Mouse (Mus musculus) heart, embryonic 11.5 days (tissue): ENCODE measurements at regions not wholly inside any gene's neighbourhood (a gene's known extent, or its start where the extent isn't known, plus 50 kb on each side); places are given as distances from the start of the nearest gene placed in this dataset.

Source experiments
- ATAC-seq: fragments of 200-750 bp; cut with Nextera tagmentation; replicated peaks from 2 replicates; pipeline ENCODE4 v1.8.0; 2017; ENCODE audit warnings: moderate library complexity; ENCODE audit not compliant: insufficient number of reproducible peaks, low FRiP score, low TSS enrichment
- H3K27ac ChIP-seq: fragments of 300-500 bp; sonication (generic); 2 replicates; pipeline ENCODE4 v1.5.1; 2014; ENCODE audit warnings: mild to moderate bottlenecking, low read depth, low read length
- H3K27me3 ChIP-seq: fragments of 300-500 bp; sonication (generic); 2 replicates; pipeline ENCODE4 v1.6.1; 2014; ENCODE audit warnings: mild to moderate bottlenecking, low read length, mixed read lengths; ENCODE audit not compliant: control insufficient read depth, insufficient read depth
- H3K36me3 ChIP-seq: fragments of 300-500 bp; sonication (generic); 2 replicates; pipeline ENCODE4 v1.6.1; 2014; ENCODE audit warnings: mild to moderate bottlenecking, low read length, moderate library complexity, mixed read lengths; ENCODE audit not compliant: control insufficient read depth, insufficient read depth
- H3K4me1 ChIP-seq: fragments of 300-500 bp; sonication (generic); 2 replicates; pipeline ENCODE4 v1.6.1; 2014; ENCODE audit warnings: low read length; ENCODE audit not compliant: control insufficient read depth, insufficient read depth
- H3K4me2 ChIP-seq: fragments of 300-500 bp; sonication (generic); 2 replicates; pipeline ENCODE4 v1.6.1; 2014; ENCODE audit warnings: mild to moderate bottlenecking, moderate library complexity
- H3K4me3 ChIP-seq: fragments of 300-500 bp; sonication (generic); 2 replicates; pipeline ENCODE4 v1.5.1; 2014; ENCODE audit warnings: low read depth, low read length
- H3K9ac ChIP-seq: fragments of 300-500 bp; sonication (generic); 2 replicates; pipeline ENCODE4 v1.6.1; 2014; ENCODE audit warnings: mild to moderate bottlenecking, low read depth, low read length, moderate library complexity
- H3K9me3 ChIP-seq: fragments of 300-500 bp; sonication (generic); replicated peaks from 2 replicates; pipeline ENCODE4 v1.6.1; 2016; ENCODE audit warnings: low read length; ENCODE audit not compliant: control insufficient read depth
- WGBS: fragments of 180-500 bp; shearing (Covaris S2); extraction: QIAGEN DNeasy Blood & Tissue Kit; methylation state at CpG from one replicate; pipeline ENCODE4 v1.1.7; 2014; ENCODE audit not compliant: insufficient replicate concordance; 5-methylcytosine and 5-hydroxymethylcytosine counted together

DNA sequence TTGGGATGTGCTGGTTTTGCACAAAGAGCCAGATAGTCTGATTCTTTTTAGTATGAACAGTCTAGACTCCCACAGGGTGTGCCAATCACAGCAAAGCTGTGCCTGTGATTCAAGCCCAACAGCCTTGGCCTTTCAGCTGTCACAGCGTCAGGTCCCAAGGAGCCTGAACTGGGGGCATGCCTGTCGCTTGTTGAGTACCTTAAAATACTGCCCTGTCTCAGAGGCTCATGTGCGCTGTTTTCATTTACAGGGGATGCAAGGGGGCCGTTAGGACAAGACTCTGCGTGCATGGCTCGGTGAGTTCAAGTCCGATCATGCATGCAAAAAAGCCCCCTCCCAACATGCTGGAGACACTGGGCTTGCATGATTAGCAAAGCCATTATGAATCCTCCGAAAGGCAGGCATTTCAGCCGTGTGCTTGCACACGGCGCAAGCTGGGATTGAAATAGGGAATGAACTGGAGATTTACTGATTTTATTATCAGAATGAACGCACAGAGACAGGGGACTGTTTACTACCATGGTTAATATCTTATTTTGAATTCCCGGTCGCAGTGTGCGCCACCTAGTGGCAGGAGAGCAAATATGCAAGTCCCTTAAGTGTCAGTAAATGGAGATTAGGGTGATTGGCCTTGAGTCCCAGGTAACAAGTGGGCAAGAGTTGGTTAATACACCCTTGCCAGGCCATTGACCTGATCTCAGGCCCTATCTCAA lies 332.8 kb upstream of the Camk1g start:
- Histone ChIP-seq H3K4me2 (peak overlapping the region; percentile 50), H3K4me1 (peaks cover 3% of the 10 kb centered on the region), H3K27me3 (no peaks in the 10 kb centered on the region), H3K27ac (no peak overlapping the region), H3K9me3 (no peaks in the 10 kb centered on the region), H3K4me3 (no peak overlapping the region), H3K9ac (no peak overlapping the region), H3K36me3 (no peaks in the 10 kb centered on the region)
- ATAC-seq: no peak
- 30% methylated on average over 15 of the region's 15 CpGs for WGBS

DNA sequence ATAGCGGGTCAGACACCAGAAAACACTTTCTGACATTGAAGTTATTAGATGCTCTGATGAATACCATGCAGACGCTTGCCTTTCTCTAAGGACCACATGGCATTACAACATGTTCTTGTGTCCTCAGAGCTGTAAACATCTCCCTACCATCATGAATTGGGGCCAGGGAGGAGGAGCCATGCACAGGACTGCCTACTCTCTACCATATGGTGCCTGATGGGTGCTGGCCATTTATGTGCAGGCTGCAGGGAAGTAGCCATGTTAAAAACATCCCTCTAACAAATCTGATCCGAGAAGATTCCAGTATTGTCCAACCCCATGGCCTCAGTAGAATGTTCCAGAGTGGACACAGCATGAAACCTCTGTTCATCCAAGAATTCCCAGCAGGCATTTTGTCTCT lies 330.1 kb upstream of the Camk1g start:
- Histone ChIP-seq H3K9ac (no peak overlapping the region), H3K27ac (no peak overlapping the region), H3K27me3 (no peaks in the 10 kb centered on the region), H3K36me3 (no peaks in the 10 kb centered on the region), H3K4me2 (no peak overlapping the region), H3K4me1 (peaks cover 3% of the 10 kb centered on the region), H3K9me3 (no peaks in the 10 kb centered on the region), H3K4me3 (no peak overlapping the region)
- WGBS: 83% methylated on average over 3 of the region's 3 CpGs
- no peak for ATAC-seq

- Histone ChIP-seq H3K27ac (no peak overlapping the region), H3K9ac (no peak overlapping the region), H3K4me3 (no peak overlapping the region), H3K27me3 (no peaks in the 10 kb centered on the region), H3K36me3 (no peaks in the 10 kb centered on the region), H3K9me3 (0 out of 2 replicates have a peak, but pooled peaks cover 2% of the 10 kb centered on the region), H3K4me2 (no peak overlapping the region), H3K4me1 (peaks cover 3% of the 10 kb centered on the region)
- WGBS: 16% methylated on average over 7 of the region's 7 CpGs
- no peak for ATAC-seq
Measured at GRCm38 (mm10) chr1:193698603-193699266, 328.6 kb upstream of the Camk1g start.

- 0 out of 2 replicates have a peak, but pooled peaks cover 2% of the 10 kb centered on the region for H3K9me3 ChIP-seq
- no peak overlapping the region for H3K27ac ChIP-seq
- H3K36me3 ChIP-seq: no peaks in the 10 kb centered on the region
- ATAC-seq: no peak; the same call in 1 of the 2 replicates
- WGBS: 67% methylated on average over 3 of the region's 3 CpGs
- H3K9ac ChIP-seq: no peak overlapping the region
- H3K4me2 ChIP-seq: no peak overlapping the region
- peaks cover 2% of the 10 kb centered on the region for H3K4me1 ChIP-seq
- no peak overlapping the region for H3K4me3 ChIP-seq
- no peaks in the 10 kb centered on the region for H3K27me3 ChIP-seq
Measured at GRCm38 (mm10) chr1:193697857-193698256, 327.8 kb upstream of the Camk1g start.

DNA sequence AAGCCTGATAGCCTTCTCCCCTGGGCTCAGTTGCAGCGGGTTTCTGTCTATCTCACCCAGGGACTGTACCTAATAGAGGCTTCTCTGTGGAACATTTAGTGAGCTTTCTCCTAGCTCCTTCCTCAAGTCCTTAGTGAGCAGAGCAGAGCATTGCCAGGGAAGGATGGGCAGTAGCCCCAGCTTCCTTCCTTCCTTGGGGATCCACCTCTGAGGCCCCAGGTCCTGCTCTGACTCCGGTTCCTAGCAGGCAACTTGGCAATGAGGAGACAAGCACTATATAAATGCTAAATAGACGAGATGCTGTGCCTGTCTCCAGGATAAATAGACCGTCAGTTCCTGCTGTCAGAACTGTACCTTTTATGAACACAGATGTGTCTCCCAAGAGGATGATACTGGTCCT lies 326.9 kb upstream of the Camk1g start:
- 56% methylated on average over 4 of the region's 4 CpGs for WGBS
- Histone ChIP-seq H3K4me2 (no peak overlapping the region), H3K27me3 (no peaks in the 10 kb centered on the region), H3K4me1 (no peaks in the 10 kb centered on the region), H3K27ac (no peak overlapping the region), H3K36me3 (no peaks in the 10 kb centered on the region), H3K4me3 (no peak overlapping the region), H3K9ac (no peak overlapping the region), H3K9me3 (0 out of 2 replicates have a peak, but pooled peaks cover 2% of the 10 kb centered on the region)
- ATAC-seq: no peak

DNA sequence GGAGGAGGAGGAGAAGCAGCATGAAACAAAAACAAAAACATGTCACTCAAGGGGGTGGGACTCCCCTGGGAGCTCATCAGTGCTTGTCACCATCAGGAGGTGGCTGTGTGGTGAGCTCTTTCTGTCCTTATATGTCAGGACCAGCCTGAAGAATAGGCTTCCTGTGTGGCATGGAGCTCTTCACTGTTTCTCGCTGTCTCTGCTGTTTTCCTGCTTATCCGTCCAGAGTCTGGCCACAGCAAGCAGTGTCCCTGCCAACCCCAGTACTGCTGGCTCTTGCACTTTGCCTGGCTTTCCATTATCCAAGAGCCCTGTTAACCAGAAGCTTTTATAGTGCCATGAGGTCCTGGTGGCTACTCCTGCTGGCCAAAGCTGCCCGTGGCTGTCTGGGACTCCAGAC lies 322.9 kb upstream of the Camk1g start:
- Histone ChIP-seq H3K27me3 (no peaks in the 10 kb centered on the region), H3K27ac (no peak overlapping the region), H3K9me3 (0 out of 2 replicates have a peak, but pooled peaks cover 2% of the 10 kb centered on the region), H3K4me2 (no peak overlapping the region), H3K36me3 (no peaks in the 10 kb centered on the region), H3K9ac (no peak overlapping the region), H3K4me1 (0 out of 2 replicates have a peak, but pooled peaks cover 3% of the 10 kb centered on the region), H3K4me3 (no peak overlapping the region)
- 17% methylated on average over 3 of the region's 3 CpGs for WGBS
- no peak for ATAC-seq

DNA sequence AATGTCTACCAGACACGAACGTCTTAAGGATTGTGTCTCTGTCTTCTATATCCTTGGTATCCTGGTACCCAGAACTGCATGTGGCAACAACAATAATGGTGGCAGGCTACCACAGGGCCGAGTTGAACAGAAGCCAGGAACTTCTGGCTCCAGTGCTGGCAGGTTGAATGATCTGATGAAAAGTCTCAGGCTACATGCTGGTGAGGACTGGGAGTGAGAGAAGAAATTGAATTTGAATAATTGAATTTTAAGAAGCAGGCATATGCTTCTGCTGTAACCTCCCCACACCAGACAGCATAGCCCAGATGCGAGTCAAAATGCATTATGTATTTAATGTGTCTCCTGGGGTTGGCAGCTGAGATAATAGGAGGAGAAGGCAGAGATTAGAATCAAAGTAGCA lies 319.5 kb upstream of the Camk1g start:
- H3K4me2 ChIP-seq: no peak overlapping the region
- 55% methylated on average over 4 of the region's 4 CpGs for WGBS

DNA sequence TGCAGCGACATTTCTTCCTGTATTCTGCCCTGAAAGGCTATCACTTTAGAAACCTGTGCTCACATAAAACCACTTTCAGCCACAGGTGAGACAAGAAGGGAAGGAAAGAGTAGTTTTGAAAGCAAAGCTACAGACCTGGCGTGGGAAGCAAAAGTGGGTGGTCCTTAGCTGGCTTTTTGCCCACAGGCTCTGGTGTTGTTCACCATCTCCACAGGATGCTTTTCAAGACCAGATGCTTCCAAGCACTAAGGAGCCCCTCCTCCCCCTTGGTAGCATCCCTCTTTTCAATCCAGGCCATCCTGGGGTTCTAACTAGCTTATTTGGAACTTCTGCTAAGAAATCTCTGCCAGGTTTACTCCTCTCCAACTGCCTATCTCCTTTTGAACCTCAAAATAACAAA lies 312.8 kb upstream of the Camk1g start:
- H3K4me1 ChIP-seq: no peaks in the 10 kb centered on the region
- H3K4me3 ChIP-seq: no peak overlapping the region
- no peak overlapping the region for H3K4me2 ChIP-seq
- WGBS: 58% methylated on average over 2 of the region's 2 CpGs
- H3K36me3 ChIP-seq: no peaks in the 10 kb centered on the region
- H3K9me3 ChIP-seq: no peaks in the 10 kb centered on the region
- no peak for ATAC-seq
- H3K27me3 ChIP-seq: no peaks in the 10 kb centered on the region
- no peak overlapping the region for H3K9ac ChIP-seq
- H3K27ac ChIP-seq: no peak overlapping the region

More for the DNA sequence above, 319.5 kb upstream of the Camk1g start:
- no peak overlapping the region for H3K27ac ChIP-seq
- 0 out of 2 replicates have a peak, but pooled peaks cover 3% of the 10 kb centered on the region for H3K4me1 ChIP-seq
- no peaks in the 10 kb centered on the region for H3K9me3 ChIP-seq
- H3K36me3 ChIP-seq: no peaks in the 10 kb centered on the region
- H3K4me3 ChIP-seq: no peak overlapping the region
- H3K27me3 ChIP-seq: no peaks in the 10 kb centered on the region
- no peak overlapping the region for H3K9ac ChIP-seq
- no peak for ATAC-seq
